Mouse (Mus musculus) heart, adult 2 months (tissue): ENCODE measurements at regions not wholly inside any gene's neighbourhood (a gene's known extent, or its start where the extent isn't known, plus 50 kb on each side); places are given as distances from the start of the nearest gene placed in this dataset.

ENCODE experiments used
- DNase-seq, 2 experiments: peaks; one replicate each; pipeline ENCODE4 v3.0.0; 2021
- H3K27ac ChIP-seq: fragments of 200-600 bp; 2 replicates; pipeline ENCODE4 v1.8.1; 2022
- H3K27me3 ChIP-seq: fragments of 200-500 bp; 2 replicates; pipeline ENCODE4 v1.6.1; 2012; ENCODE audit warnings: mild to moderate bottlenecking, low read length, inconsistent platforms, mixed read lengths; ENCODE audit not compliant: control insufficient read depth, insufficient read depth
- H3K36me3 ChIP-seq: fragments of 200-500 bp; 2 replicates; pipeline ENCODE4 v1.6.1; 2012; ENCODE audit warnings: low read length, inconsistent platforms; ENCODE audit not compliant: control insufficient read depth, insufficient read depth
- H3K4me1 ChIP-seq: fragments of 200-500 bp; 2 replicates; pipeline ENCODE4 v1.6.1; 2011; ENCODE audit warnings: low read length; ENCODE audit not compliant: control insufficient read depth, insufficient read depth
- H3K4me3 ChIP-seq: fragments of 200-600 bp; 2 replicates; pipeline ENCODE4 v1.8.1; 2022
- H3K79me2 ChIP-seq: fragments of 200-500 bp; replicated peaks from 2 replicates; pipeline ENCODE4 v1.6.1; 2012; ENCODE audit warnings: mild to moderate bottlenecking, inconsistent platforms, low read length, moderate library complexity, mixed read lengths; ENCODE audit not compliant: control insufficient read depth, insufficient read depth
- H3K9ac ChIP-seq: fragments of 200-500 bp; 2 replicates; pipeline ENCODE4 v1.6.1; 2012; ENCODE audit warnings: low read depth, mild to moderate bottlenecking, control low read depth, inconsistent platforms, low read length, mixed read lengths
- CTCF ChIP-seq: fragments of 200-600 bp; IDR thresholded peaks from 2 replicates; pipeline ENCODE4 v1.8.1; 2022; ENCODE audit warnings: antibody characterized with exemption, mild to moderate bottlenecking, moderate library complexity
- EP300 ChIP-seq: fragments of 200-500 bp; IDR thresholded peaks from 2 replicates; pipeline ENCODE4 v1.6.1; 2011; ENCODE audit warnings: low read depth, low read length, control low read depth; ENCODE audit not compliant: insufficient read depth
- POLR2A ChIP-seq: fragments of 200-500 bp; IDR thresholded peaks from 2 replicates; pipeline ENCODE4 v1.6.1; 2011; ENCODE audit warnings: mild to moderate bottlenecking, low read depth, low read length, control low read depth; ENCODE audit not compliant: insufficient read depth
- WGBS: fragments of 180-500 bp; shearing (Covaris S2); methylation state at CpG from one replicate; pipeline ENCODE4 v1.1.7; 2018; 5-methylcytosine and 5-hydroxymethylcytosine counted together
- intact Hi-C: fragments of 180-260 bp; cut with DNase I; formaldehyde crosslinking; loops from one replicate; pipeline ENCODE4 v1.15.1; 2025

GRCm38 (mm10) chr15:96234783-96235182 lies 52.5 kb upstream of the Arid2 start:
- Histone ChIP-seq H3K4me3 (no peak overlapping the region), H3K9ac (no peak overlapping the region), H3K27ac (no peak overlapping the region), H3K4me1 (no peaks in the 10 kb centered on the region), H3K79me2 (no peaks in the 10 kb centered on the region), H3K36me3 (no peaks in the 10 kb centered on the region), H3K27me3 (no peaks in the 10 kb centered on the region)
- DNase-seq = no peak
- TF ChIP-seq POLR2A = no peak
- TF ChIP-seq CTCF = no peak
- no peak for TF ChIP-seq EP300
- WGBS = 72% methylated on average over 8 of the region's 8 CpGs
- intact Hi-C loops = no loop called here
